Mouse (Mus musculus) small intestine, adult 2 months (tissue): ENCODE results near the gene Cdk10.

Source experiments
- CTCF ChIP-seq: fragments of 200-500 bp; IDR thresholded peaks from 2 replicates; pipeline ENCODE4 v1.5.1; 2012; ENCODE audit warnings: low read depth, mild to moderate bottlenecking, control low read depth, inconsistent platforms, low read length, moderate library complexity, mixed read lengths; ENCODE audit not compliant: insufficient replicate concordance, insufficient read length; ENCODE audit errors: extremely low read depth
- POLR2A ChIP-seq: fragments of 200-500 bp; IDR thresholded peaks from 2 replicates; pipeline ENCODE4 v1.6.1; 2012; ENCODE audit warnings: low read depth, mild to moderate bottlenecking, control low read depth, inconsistent platforms, low read length, moderate library complexity

GRCm38 (mm10) chr8:123213118-123213772 lies 11.4 kb upstream of the Cdk10 start:
- TF ChIP-seq CTCF (no peak), POLR2A (no peak)
